Mouse (Mus musculus) small intestine, adult 2 months (tissue): Measurements from ENCODE around the gene Skil.

Experiments
- CTCF ChIP-seq: fragments of 200-500 bp; IDR thresholded peaks from 2 replicates; pipeline ENCODE4 v1.5.1; 2012; ENCODE audit warnings: low read depth, mild to moderate bottlenecking, control low read depth, inconsistent platforms, low read length, moderate library complexity, mixed read lengths; ENCODE audit not compliant: insufficient replicate concordance, insufficient read length; ENCODE audit errors: extremely low read depth
- POLR2A ChIP-seq: fragments of 200-500 bp; IDR thresholded peaks from 2 replicates; pipeline ENCODE4 v1.6.1; 2012; ENCODE audit warnings: low read depth, mild to moderate bottlenecking, control low read depth, inconsistent platforms, low read length, moderate library complexity

DNA sequence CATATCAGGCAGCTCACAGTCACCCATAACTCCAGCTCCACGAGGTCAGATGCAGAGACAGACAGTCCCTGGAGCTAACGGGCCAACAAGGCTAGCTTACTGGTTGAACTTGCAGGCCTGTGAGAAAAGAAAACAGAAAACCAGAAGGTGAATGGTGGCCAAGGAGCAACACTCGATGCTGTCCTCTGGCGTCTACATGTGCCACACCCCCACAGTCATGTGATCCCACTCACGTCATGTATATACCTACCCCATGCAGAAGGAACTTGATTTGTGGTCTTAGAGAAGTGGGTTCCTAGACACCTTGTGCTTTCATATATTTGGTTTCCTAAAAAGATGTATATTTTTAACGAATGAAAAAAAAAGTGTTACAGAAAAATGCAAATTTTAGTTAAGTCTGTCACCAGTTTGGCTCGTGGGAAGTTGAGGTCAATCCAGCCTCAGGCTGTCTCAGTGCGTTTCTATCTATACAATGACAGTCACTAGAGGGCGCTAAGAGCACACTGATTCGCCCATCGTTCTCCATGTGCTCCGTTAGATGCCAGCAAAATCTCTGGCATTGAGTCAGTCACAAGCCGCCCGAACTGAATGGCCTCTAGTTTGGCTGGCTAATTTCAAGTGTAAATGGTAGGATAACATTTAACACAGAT, 50.9 kb downstream of the Skil start:
- TF ChIP-seq POLR2A: no peak
- TF ChIP-seq CTCF: peak; percentile 79; the same call in 1 of the 2 replicates
